Mouse (Mus musculus) megakaryocyte, embryonic 14.5 days (primary cell): ENCODE results near the gene Slc44a5.

Source experiments
- FLI1 ChIP-seq: IDR thresholded peaks from 2 replicates; pipeline ENCODE4 v1.6.1; 2012; ENCODE audit warnings: low read length, inconsistent platforms, mixed read lengths
- GATA1 ChIP-seq: IDR thresholded peaks from 3 replicates; pipeline ENCODE4 v1.6.1; 2012; ENCODE audit warnings: mixed read lengths, low read length, inconsistent platforms, borderline replicate concordance

GRCm38 (mm10) chr3:154202383-154202782 lies 229.1 kb downstream of the Slc44a5 start:
- TF ChIP-seq FLI1 (no peak), GATA1 (no peak)
